Mouse (Mus musculus) hematopoietic multipotent progenitor cell, adult 10-12 weeks (in vitro differentiated cells): ENCODE measurements around the gene Akr1c6. TPM values are rescaled to one million over a fixed set of nuclear protein-coding genes. Genes with fewer than 3 reads are reported as not detected.

Experiments used
- polyA plus RNA-seq: library from polyadenylated mRNA; stranded (reverse); fragments of >175 nt; gene quantifications from 2 replicates; pipeline ENCODE4 v1.2.3, GENCODE M21; 2012; ENCODE audit warnings: low replicate concordance

Akr1c6 gene
- polyA plus RNA-seq = not detected in 2 replicates

DNA sequence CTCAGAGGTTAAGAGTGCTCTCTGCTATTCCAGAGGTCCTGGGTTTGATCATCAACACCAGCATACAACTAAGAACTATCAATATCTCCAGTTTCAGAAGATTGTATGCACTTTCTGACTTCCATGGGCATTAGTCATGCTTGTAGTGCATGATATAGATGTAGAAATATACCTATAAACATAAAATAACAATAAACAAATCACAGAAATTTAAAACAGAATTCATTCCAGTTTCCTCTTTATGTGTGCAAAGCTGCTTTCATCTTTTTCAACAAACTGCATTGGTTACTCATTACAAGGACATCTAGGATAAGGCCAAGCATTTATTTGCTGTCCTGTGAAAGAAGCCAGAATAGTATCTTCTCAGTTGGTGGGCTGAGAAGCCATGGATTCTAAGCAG lies at the start of gene Akr1c6:
Gene Akr1c6 (plus strand): TSS at position 301 of the 400 bp plus-strand sequence.

Other genes starting within 250 kb of the Akr1c6 start
- 0.14 and 0.55 TPM in 2 replicates for gene Akr1c13, start 243.2 kb upstream of the Akr1c6 start, polyA plus RNA-seq
- gene Akr1c19, start 205.6 kb upstream of the Akr1c6 start, polyA plus RNA-seq = not detected in 2 replicates
- not detected in 2 replicates for gene Akr1c12, start 154.9 kb upstream of the Akr1c6 start, polyA plus RNA-seq
- not detected in 2 replicates for gene Akr1c20, start 89.0 kb downstream of the Akr1c6 start, polyA plus RNA-seq
- gene Akr1c21, start 139.8 kb downstream of the Akr1c6 start, polyA plus RNA-seq = not detected in 2 replicates
- gene Akr1e1, start 174.9 kb downstream of the Akr1c6 start, polyA plus RNA-seq = 0.22 TPM in 1 of 2 replicates, not detected in the other